Mouse (Mus musculus) myocyte (in vitro differentiated cells): ENCODE measurements at regions not wholly inside any gene's neighbourhood (a gene's known extent, or its start where the extent isn't known, plus 50 kb on each side); places are given as distances from the start of the nearest gene placed in this dataset.

Experiments used
- H3K27me3 ChIP-seq: one replicate; pipeline ENCODE4 v1.6.1; 2011; ENCODE audit not compliant: control insufficient read depth, insufficient read depth, insufficient read length
- H3K36me3 ChIP-seq: one replicate; pipeline ENCODE4 v1.6.1; 2011; ENCODE audit not compliant: control insufficient read depth, insufficient read depth
- H3K4me2 ChIP-seq: one replicate; pipeline ENCODE4 v1.6.1; 2011; ENCODE audit warnings: low read depth, control low read depth
- H3K4me3 ChIP-seq: one replicate; pipeline ENCODE4 v1.5.1; 2011; ENCODE audit warnings: mild to moderate bottlenecking, control low read depth, moderate library complexity
- H3K79me2 ChIP-seq: one replicate; pipeline ENCODE4 v1.6.1; 2011; ENCODE audit not compliant: control insufficient read depth, insufficient read depth
- H3ac ChIP-seq: one replicate; pipeline ENCODE4 v1.6.1; 2011; ENCODE audit not compliant: control insufficient read depth, insufficient read length
- CEBPB ChIP-seq: IDR thresholded peaks from 2 replicates; pipeline ENCODE4 v1.6.1; 2011; ENCODE audit warnings: mild to moderate bottlenecking, moderate library complexity; ENCODE audit not compliant: poor library complexity, insufficient read depth, severe bottlenecking
- E2F4 ChIP-seq: IDR thresholded peaks from one replicate; pipeline ENCODE4 v1.6.1; 2011; ENCODE audit warnings: mild to moderate bottlenecking, control low read depth, moderate library complexity; ENCODE audit not compliant: insufficient read depth
- MAX ChIP-seq: IDR thresholded peaks from one replicate; pipeline ENCODE4 v1.6.1; 2011; ENCODE audit warnings: low read depth, mild to moderate bottlenecking, control low read depth
- MYOD1 ChIP-seq, 3 experiments: IDR thresholded peaks; one replicate each; pipeline ENCODE4 v1.6.1; 2011; ENCODE audit warnings: control low read depth in 2 of 3, low read depth in 2 of 3, mild to moderate bottlenecking in 2 of 3, moderate library complexity in 1 of 3; ENCODE audit not compliant: insufficient read length in 2 of 3, control insufficient read depth in 1 of 3
- MYOG ChIP-seq, 3 experiments: IDR thresholded peaks; one replicate each; pipeline ENCODE4 v1.6.1; 2011; ENCODE audit warnings: control low read depth in 2 of 3, low read depth in 2 of 3, mild to moderate bottlenecking in 2 of 3; ENCODE audit not compliant: insufficient read length in 2 of 3, control insufficient read depth in 1 of 3, insufficient read depth in 1 of 3
- POLR2A ChIP-seq: IDR thresholded peaks from one replicate; pipeline ENCODE4 v1.6.1; 2011; ENCODE audit warnings: low read depth, mild to moderate bottlenecking, control low read depth, moderate library complexity; ENCODE audit not compliant: insufficient read length
- POLR2AphosphoS2 ChIP-seq: IDR thresholded peaks from one replicate; pipeline ENCODE4 v1.6.1; 2011; ENCODE audit warnings: low read depth, control low read depth; ENCODE audit not compliant: insufficient read length
- REST ChIP-seq: IDR thresholded peaks from one replicate; pipeline ENCODE4 v1.6.1; 2011; ENCODE audit warnings: mild to moderate bottlenecking, control low read depth, moderate library complexity; ENCODE audit not compliant: insufficient read depth, insufficient read length
- SRF ChIP-seq: IDR thresholded peaks from one replicate; pipeline ENCODE4 v1.6.1; 2011; ENCODE audit warnings: low read depth; ENCODE audit not compliant: control insufficient read depth, insufficient read length
- TCF12 ChIP-seq: IDR thresholded peaks from one replicate; pipeline ENCODE4 v1.6.1; 2011; ENCODE audit warnings: mild to moderate bottlenecking, control low read depth; ENCODE audit not compliant: poor library complexity, insufficient read depth, severe bottlenecking
- TCF3 ChIP-seq: IDR thresholded peaks from one replicate; pipeline ENCODE4 v1.6.1; 2011; ENCODE audit warnings: low read depth, control low read depth; ENCODE audit not compliant: insufficient read length
- USF1 ChIP-seq: IDR thresholded peaks from one replicate; pipeline ENCODE4 v1.6.1; 2011; ENCODE audit warnings: low read depth, mild to moderate bottlenecking, control low read depth, moderate library complexity

DNA sequence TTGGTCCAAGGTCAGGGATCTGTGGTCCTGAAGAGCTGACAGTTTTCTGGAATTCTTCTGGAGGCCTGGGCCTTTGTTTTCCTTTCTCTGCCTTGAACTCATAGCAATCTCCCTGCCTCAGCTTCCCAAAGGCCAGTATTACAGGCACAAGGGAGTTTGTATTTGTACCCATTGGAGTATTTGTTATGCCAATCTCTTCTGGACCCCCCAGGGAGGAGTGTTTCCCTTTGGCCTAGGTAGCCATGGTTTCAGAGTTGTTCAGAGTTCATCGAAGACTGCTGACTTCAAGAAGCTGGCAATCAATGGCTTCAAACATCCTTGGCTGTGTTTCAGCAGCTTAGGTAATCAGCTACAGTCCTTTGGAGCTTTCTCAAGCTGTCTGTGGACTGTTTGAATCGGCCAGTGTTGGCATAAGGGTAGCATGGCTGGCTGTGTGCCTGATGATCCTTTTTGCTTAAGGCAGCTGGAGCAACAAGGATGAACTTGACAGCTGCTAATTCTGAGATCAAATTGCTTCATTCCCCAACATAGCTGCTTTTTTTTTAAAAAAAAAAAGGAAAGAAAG, 161.2 kb upstream of the Pja1 start:
- TF ChIP-seq MAX, result no peak
- no peaks in the 10 kb centered on the region for H3K27me3 ChIP-seq
- H3K4me2 ChIP-seq, result no peak overlapping the region
- no peak overlapping the region for H3ac ChIP-seq
- H3K4me3 ChIP-seq, result no peak overlapping the region
- no peaks in the 10 kb centered on the region for H3K79me2 ChIP-seq
- H3K36me3 ChIP-seq, result no peaks in the 10 kb centered on the region

DNA sequence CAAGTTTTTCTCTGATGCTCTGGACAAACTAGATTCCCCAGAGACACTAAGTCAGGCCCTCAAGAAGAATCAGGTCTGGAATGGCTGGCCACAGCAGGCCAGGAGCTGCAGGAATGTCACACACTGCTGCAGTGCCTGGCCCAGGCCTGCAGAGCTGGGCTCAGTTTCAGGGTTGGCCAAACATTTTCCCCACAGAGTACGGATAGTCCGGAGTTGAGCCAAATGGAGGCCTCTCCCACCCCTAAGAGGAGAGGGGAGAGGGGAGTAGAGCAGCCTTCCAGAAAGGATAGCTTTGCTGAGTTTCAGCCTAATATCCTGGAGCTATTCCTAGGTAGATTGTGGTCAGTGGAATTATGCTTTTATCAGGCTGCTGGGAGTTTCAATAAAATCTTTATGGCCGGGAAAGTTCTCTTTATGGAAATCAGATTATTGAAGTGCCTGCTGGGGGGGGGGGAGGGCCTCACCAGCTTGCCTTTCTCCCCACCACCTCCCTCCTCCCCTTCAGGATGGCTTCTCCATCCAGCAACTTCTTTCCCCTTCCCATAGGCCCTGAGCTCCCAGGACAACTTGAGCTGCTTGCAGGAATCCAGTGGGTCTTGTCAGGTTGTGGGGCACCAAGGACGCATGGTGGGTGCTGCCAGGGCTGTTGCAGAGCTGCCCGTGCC, 153.6 kb upstream of the Pja1 start:
- no peak for TF ChIP-seq MYOG (IDR thresholded peaks at IDR 0.05; ENCODE audit: control insufficient read depth in 1 of 3, insufficient read depth in 1 of 3, insufficient read length in 2 of 3, low read depth in 2 of 3)
- TF ChIP-seq POLR2AphosphoS2, result no peak
- no peak for TF ChIP-seq REST
- TF ChIP-seq TCF12, result no peak
- no peak for TF ChIP-seq MYOD1 (IDR thresholded peaks at IDR 0.05; ENCODE audit: control insufficient read depth in 1 of 3, insufficient read length in 2 of 3, low read depth in 2 of 3)
- TF ChIP-seq TCF3, result no peak
- no peak for TF ChIP-seq SRF
- TF ChIP-seq MAX, result no peak
- no peak for TF ChIP-seq USF1
- no peak for TF ChIP-seq CEBPB
- no peak for TF ChIP-seq POLR2A
- TF ChIP-seq E2F4, result no peak

DNA sequence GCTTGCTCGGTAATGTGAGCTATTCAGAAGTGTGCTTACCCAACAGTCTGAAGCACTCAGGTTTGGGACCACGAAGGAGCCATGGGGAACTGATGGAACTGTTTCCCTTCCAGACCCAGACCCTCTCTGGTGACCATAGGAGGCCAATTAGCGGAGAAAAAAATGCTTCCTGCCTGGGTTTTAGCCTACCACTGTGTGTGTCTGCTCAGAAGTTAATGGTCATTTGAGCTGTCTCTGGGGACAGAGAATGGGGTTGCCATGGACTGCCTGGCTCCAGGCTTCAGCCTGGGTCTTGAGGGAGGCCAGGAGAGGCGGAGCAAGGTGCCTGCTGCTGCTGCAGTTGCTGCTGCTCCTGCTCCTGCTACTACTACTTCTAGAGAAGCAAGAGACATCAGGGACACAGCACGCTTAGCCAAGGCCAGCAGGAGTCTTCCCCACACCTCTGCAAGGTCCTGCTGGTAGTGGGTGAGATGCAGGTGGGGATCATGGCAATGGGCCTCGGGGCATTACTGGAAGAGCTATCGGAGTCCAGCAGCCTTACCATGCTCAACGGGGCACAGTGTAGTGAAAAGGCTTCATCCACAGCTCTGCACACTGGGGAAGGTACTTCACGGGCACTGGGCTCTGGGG, 141.2 kb upstream of the Pja1 start:
- H3K4me3 ChIP-seq, result no peak overlapping the region
- no peaks in the 10 kb centered on the region for H3K27me3 ChIP-seq
- no peaks in the 10 kb centered on the region for H3K36me3 ChIP-seq
- H3K79me2 ChIP-seq, result no peaks in the 10 kb centered on the region
- no peak overlapping the region for H3K4me2 ChIP-seq
- no peak for TF ChIP-seq MAX
- no peak for TF ChIP-seq MYOG (IDR thresholded peaks at IDR 0.05; ENCODE audit: control insufficient read depth in 1 of 3, insufficient read depth in 1 of 3, insufficient read length in 2 of 3, low read depth in 2 of 3)
- no peak for TF ChIP-seq TCF12
- TF ChIP-seq SRF, result no peak
- no peak for TF ChIP-seq E2F4
- TF ChIP-seq REST, result no peak
- no peak overlapping the region for H3ac ChIP-seq

More for the DNA sequence above, 153.6 kb upstream of the Pja1 start:
- Histone ChIP-seq H3K79me2 (no peaks in the 10 kb centered on the region), H3K27me3 (no peaks in the 10 kb centered on the region), H3ac (no peak overlapping the region), H3K4me2 (no peak overlapping the region), H3K4me3 (no peak overlapping the region), H3K36me3 (no peaks in the 10 kb centered on the region)

DNA sequence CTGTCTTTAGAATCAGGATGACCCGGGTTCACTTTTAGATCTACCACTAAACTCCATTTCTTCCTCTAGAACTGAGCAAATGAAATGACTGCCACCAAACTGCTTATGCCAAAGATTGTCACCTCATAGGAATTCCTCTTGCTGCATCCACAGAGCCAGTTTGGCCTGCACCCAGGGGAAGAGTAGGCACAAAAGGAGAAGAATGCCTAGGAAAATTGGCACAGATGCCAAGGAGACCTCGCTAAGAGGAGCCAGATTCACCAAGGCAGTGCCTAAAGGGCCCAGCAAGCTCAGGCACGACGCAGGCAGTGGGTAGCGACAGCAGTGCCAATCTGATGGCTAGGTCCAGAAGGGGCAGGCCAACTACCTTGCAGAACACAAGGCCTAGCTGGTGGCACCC, 139.0 kb upstream of the Pja1 start:
- Histone ChIP-seq H3K4me3 (no peak overlapping the region), H3K27me3 (no peaks in the 10 kb centered on the region), H3K36me3 (no peaks in the 10 kb centered on the region), H3K79me2 (no peaks in the 10 kb centered on the region), H3ac (no peak overlapping the region), H3K4me2 (no peak overlapping the region)
- TF ChIP-seq TCF12, result no peak
- no peak for TF ChIP-seq MYOD1 (IDR thresholded peaks at IDR 0.05; ENCODE audit: control insufficient read depth in 1 of 3, insufficient read length in 2 of 3, low read depth in 2 of 3)
- TF ChIP-seq CEBPB, result no peak
- TF ChIP-seq E2F4, result no peak
- no peak for TF ChIP-seq MYOG (IDR thresholded peaks at IDR 0.05; ENCODE audit: control insufficient read depth in 1 of 3, insufficient read depth in 1 of 3, insufficient read length in 2 of 3, low read depth in 2 of 3)
- TF ChIP-seq MAX, result no peak
- no peak for TF ChIP-seq POLR2AphosphoS2
- no peak for TF ChIP-seq REST
- TF ChIP-seq POLR2A, result no peak
- TF ChIP-seq SRF, result no peak
- no peak for TF ChIP-seq TCF3
- TF ChIP-seq USF1, result no peak

DNA sequence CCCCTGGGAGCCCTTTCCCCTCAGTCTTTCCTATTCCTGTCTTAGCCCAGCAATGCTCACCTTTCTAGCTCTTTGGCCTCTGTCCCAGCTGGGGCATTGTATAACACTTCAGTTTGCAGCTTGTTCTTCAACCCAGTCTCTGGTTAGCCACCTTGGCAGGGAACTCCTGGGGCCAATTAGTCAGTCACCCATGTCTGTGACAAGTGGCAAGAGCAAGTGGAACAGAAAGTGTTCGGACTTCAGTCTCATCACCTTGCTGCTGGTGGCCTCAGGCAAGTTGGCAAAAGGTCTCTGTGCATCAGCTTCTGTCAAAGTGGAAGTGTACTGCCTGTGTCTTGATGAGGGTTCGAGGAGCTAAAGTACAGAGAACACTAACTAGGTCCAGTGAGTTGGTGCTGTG, 138.5 kb upstream of the Pja1 start:
- H3K79me2 ChIP-seq, result no peaks in the 10 kb centered on the region
- H3K4me2 ChIP-seq, result no peak overlapping the region
- no peak overlapping the region for H3ac ChIP-seq
- TF ChIP-seq MAX (no peak), MYOD1 (IDR thresholded peaks at IDR 0.05; ENCODE audit: control insufficient read depth in 1 of 3, insufficient read length in 2 of 3, low read depth in 2 of 3) (no peak), POLR2A (no peak), SRF (no peak), MYOG (IDR thresholded peaks at IDR 0.05; ENCODE audit: control insufficient read depth in 1 of 3, insufficient read depth in 1 of 3, insufficient read length in 2 of 3, low read depth in 2 of 3) (no peak), TCF12 (no peak), CEBPB (no peak), POLR2AphosphoS2 (no peak), TCF3 (no peak), REST (no peak), E2F4 (no peak), USF1 (no peak)
- H3K27me3 ChIP-seq, result no peaks in the 10 kb centered on the region
- H3K36me3 ChIP-seq, result no peaks in the 10 kb centered on the region
- no peak overlapping the region for H3K4me3 ChIP-seq
